Mouse (Mus musculus) cerebellum, postnatal 14 days (tissue): ENCODE results near the gene Grid1.
A peak's percentile ranks its signal among the peaks of the same experiment; 100 is the strongest.

Experiments used
- DNase-seq, 2 experiments: peaks; one replicate each; pipeline ENCODE4 v3.0.0; 2021; ENCODE audit warnings: mixed read lengths in 2 of 2

Grid1 gene

DNA sequence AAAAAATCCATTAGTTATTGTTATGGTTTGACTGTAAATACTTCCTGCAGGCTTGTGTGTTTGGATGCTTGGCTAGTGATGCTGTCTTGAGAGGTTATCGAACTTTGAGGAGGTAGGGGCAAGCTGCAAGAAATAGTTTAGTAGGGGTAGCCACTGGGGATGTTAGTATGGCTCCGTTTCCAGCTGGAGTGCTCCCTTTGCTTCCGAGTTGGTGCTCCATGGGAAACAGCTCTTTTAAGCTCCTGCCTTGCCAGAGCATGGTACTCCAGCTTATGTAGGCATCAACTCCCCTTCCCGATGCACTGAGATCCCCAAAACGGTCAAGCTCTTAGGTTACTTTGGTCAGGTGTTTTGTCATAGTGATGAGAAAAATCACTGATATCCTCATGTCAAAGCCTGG lies 407.7 kb downstream of the Grid1 start:
- DNase-seq: no peak

DNA sequence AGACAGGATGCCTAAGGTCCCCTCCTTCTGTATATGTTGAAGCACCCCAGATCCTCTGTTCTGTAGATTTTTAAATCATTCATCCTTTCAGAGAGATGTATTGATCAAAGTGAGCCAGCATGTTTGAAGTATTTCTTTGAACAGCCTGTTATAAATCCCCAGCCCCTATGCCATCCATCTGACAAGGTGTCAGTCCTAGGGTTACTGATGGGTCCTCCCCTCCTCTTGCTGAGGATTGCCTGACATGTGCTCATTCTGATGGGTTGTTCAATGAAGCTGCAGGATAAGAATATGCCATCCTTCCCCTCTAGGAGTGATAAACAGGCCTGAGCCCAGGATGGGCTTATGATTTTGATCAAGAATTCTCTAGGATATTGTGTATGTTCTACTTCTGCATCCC lies 411.5 kb downstream of the Grid1 start:
- DNase-seq: no peak

DNA sequence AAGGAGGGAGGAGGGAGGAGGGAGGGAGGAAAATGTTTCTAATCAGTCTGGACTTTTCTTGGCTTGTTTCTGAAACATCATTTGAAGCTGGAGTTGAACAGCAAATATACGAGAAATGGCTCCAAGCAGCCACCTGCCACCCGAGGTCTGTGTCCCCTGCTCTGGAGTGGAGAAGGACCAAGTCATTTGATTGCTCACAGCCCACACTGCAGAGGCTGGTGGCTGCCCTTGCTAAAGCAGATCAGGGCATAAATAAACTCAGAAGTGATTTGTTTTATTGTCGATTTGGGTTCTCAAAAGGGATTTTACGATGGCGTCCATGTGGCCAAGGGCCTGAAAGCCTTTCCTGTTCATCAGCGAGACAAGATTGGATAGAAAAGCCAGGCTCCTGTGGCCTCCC lies 423.0 kb downstream of the Grid1 start:
- DNase-seq: no peak

DNA sequence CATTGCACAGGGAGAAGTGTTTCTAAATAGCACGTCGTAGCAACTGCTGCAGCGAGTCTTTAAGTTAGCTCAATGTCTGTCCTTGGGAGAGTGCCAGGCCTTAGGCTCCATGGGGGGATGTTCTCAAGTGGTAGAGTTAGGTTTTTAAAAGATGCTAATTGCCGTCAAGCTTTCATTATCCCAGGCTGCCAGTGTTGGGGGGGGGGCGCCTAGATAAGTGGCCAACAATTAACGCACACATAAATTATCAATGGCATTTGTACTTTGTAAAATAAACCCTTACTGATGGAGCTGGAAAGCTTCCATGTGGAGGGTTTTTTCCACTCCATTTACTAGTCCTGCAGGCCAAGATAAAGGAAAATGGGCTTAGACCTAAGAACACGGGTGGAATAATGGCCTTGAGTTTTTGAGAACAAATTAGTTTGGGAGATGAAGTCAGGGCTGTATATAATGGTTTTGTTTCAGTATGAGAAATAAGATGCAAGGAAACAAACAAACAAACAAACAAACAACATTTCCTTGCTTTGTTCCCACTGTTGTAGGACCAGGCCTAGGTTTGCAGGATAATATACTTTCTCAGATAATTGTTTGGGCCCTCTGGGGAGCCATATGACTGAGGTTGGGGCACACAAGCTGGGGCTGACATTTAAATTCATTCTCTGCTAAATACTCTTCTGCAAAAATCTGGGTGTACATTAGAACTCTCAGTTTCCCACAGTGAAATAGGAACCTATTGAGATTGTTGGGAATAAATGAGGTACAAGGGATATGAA lies 425.1 kb downstream of the Grid1 start:
- DNase-seq: no peak

DNA sequence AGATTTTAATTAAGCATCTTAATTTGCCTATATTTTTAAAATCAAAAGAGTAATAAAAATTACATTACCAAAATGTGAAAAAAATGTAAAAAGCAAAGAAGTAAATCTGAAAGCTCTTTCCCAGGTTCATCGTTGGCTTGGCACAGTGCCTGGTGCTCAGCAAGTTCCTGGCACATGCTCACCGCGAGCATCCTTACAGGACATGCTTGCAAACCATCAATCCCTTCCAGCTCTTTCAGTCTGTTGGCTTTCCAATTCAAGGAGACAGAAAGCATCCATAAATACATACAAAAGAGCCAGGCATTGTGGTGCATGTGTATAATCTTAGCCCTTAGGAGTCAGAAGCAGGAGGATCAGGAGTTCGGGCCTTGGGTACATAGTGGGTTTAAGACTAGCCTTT lies 430.5 kb downstream of the Grid1 start:
- peak; percentile 97 for DNase-seq

DNA sequence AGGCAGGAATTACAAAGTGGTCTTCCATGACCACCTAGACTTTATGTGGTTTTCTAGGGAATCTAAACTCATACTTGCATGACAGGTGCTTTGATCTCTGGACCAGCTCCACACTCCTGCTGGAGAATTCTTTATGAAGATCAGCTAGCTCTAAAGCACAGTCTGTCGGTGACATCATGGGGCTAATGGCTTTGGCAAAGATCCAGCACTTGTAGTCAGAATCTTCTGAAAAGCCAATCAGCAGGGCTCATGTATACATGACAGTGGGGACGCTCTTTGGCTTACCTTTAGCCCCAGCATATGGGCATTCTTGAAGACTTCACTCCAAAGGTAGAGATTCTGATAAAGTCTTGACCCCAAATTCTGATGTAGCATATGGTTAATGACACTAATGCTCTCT lies 434.6 kb downstream of the Grid1 start:
- peak; percentile 46 to 52 for DNase-seq

DNA sequence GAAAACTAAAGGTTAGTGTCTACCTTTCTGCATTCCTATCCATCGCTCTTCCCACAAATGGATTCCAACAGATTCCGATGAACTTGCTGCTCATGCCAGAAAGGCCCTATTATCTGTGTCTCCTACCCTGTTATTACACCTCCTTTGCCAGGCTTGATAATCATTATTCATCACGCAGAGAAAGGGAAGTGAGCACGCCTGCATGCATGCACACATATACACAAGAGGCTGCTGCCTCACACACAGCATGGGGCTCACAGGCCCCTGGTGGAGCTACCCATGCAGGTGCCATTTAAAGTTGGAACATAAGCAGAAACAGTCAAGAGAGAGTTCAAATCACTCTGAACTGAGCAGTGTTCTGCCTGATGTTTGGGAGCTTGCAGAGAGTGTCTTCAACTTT lies 450.4 kb downstream of the Grid1 start:
- no peak for DNase-seq

DNA sequence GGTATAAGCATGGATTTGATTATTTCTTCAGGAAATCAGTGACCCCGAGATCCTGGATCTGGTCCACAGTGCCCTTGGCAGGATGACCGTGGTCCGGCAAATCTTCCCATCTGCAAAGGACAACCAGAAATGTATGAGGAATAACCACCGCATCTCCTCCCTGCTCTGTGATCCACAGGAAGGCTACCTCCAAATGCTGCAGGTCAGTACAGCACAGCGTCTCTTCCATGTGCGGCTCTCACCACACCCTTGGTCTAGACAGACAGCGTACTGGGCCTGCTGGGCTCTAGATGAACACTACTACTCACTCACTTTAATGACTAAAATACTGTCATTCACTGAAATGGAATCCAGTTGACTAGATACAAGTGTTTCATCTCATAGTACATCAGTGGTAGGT lies 489.3 kb downstream of the Grid1 start:
- peak; percentile 15 to 23 for DNase-seq

DNA sequence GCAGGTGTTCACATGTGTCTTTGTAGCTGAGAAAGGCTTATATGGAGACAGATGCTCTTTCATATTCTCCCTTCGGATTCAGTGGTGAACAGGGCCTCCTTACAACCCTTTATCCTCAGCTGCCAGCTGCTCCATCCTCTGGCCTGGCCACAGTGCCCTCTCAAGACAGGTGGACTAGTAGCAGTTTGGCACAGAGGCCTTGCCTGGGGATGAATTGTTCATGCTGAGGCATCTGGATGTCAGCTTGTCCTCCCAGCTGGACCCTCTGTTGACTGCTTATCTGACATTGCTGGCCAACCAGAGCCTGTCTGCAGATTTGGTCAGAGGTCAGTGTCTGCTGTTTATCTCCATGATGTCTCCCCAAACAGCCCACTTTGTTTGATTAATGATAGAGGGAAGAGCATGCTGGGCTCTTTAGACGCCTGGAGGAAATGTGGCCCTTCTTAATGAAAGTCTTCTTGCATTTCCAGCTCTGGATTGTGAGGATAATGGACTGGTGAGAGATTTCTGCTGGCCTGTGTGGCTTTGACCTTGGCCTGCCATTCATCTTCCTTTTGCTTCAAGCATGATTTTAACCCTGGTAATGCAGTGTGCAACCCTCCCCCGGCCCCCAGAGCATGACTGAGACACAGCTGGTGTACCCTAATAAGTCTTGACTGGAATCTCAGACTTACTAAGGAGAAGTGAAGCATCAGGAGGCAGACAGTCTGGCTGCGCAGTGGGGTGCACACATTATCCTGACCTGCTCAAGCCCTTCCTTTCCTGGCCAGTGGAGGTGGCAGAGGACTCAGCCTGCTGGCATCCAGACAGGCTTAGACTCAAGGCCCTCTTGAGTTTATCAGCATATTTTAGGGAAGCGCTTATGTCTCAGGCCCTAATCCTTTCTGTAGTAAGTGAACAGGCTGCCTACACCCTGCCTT lies 493.7 kb downstream of the Grid1 start:
- peak; percentile 47 to 51 for DNase-seq

DNA sequence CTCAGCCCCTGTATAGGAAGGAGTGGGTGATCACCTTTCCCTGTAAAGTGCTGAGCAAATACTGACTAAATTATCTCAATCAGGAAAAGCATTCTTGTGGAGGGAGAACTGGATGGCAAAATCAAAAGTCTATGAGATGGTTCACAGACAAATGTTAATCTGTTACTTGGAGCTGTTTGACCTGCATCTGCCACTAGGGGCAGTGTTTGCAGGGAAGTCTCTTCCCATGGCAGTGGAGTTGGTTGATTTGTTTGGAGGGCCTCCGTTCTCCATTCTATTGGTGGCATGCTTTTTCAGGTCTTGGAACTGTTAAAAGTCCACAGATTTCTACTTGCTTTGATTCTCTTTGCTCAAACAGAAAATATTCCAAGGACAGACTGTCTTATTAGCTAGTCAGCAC lies 506.4 kb downstream of the Grid1 start:
- peak; percentile 32 to 68 for DNase-seq

DNA sequence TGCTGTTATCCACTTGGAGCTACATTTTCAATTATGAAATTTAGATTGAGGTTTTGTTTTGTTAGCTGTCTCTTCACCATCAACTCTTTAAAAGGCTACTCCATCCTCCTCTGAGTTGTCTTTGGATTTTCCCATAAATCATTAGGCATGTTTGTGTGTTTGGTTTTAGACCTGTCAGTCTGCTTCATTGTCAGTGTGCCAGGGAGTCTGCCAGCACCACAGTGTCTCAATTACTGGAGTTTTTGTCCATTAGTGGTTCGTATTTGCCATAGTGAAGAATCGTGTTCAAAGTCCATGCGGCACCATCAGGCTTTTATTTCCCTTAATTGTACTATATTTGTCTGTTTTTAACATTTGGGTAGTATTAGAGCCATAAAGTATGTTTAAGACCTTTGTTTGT lies 516.7 kb downstream of the Grid1 start:
- DNase-seq: peak; percentile 31 to 40

DNA sequence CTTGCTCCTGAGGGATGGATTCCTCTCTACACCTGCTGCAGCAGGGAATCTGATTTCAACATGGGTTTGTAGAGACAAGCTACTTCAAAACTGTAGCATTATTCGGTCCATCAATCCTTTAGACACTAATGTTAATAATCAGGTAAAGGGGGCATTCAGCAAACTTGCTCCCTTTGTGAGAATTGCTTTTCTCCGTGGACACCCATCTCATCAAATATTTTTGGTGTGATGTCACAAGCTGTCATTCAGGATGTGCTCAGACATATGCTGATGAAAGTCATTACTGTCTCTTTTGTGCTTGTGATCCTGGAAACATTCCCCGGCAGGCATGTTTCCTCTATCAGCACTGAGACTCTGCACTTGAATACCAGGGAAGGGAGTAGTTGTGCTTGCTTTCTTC lies 536.1 kb downstream of the Grid1 start:
- DNase-seq: no peak

DNA sequence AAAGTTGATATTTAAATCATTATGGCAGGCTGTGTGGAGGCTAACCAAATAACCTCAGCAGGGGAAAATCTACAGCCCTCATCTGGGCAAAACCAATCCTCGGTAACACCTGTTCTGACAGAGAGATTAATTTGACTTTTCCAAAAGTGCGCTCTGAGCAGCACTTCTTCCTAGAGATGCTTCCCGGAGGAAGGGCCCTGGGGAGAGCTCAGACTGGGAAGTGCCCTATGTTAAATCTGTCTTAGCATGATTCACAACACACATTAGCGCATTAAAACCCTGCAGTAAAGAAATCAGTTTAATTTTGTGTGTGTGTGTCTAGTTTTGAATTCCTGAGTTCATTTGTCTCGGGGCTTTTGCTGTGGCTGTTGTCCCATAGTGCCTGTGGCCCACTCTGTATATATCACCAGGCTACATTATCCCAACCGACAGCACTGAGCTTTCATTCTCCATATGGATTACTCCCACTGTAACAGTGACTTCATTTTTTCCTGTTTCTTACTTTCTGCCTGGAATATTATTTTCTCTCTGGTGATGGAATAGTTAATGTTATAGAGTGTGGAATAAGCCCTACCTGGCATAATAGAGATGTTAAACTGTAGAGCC lies 536.7 kb downstream of the Grid1 start:
- DNase-seq: no peak

DNA sequence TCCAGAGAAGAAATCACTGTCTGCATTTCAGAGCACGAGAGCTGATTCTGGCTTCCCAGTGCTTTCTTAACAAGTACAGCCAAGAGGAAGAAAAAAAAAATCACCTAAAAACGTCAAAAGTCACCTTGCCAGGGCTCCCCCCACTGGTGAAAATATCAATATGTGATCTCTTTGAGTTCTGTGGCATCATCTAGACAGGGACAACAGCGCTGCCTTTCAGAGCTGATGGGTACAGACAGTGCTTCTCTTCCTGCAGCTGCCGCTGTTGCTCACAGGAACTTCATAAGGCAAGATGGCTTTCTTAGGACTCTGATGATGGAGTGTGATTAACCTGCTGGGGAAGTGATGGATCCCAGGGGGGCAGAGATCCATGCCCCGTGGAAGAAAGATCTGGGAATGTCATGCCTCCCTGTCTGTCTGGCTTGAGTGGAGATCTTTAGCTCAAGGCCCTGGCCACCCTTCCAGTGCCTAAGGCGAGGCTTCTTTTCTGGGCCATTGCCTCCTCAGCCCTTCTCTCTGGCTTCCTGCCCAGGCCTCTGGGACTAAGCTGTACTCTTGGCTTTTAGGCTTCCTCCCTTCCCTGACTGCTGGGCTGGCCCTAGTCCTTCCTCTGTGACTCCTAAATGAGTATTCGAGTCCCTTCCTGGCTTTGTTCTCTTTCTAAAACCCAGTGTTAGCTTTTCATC lies 538.4 kb downstream of the Grid1 start:
- DNase-seq: peak; percentile 71 to 72

DNA sequence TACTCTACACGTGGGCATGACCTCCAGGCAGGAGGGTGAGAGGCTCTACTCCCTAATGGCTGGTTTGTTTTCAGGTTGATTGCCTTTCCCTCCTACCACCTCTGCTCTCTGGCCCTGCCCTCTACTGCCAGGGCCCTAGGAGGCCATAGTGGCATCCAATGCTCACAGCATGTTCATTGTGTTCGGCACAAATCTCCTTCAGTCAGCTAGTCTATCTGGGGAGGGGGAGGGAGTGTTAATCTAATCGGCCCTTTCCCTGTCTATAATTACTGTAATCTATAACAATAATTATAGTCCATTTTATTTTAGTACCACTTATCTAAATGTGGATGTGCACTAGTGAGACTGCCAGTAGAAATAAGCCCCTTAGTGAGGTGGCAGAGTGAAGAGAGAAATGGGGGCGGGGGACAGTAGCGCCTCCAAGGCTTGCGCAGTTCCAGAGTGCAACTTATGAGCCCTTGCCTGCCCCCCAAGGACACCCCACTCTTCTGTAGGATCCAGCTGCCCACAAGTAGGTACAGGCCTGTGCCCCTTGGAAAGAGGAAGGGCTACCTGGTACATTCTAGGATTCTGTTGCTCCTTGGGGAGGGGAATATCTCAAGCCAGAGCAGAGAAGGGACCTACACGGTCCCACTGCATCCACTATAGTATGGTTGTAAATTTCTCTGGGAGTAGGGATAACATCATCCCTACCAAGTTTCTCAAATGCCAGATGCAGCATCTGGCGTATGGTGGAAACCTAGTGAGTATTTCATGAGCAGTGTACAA lies 545.5 kb downstream of the Grid1 start:
- no peak for DNase-seq

DNA sequence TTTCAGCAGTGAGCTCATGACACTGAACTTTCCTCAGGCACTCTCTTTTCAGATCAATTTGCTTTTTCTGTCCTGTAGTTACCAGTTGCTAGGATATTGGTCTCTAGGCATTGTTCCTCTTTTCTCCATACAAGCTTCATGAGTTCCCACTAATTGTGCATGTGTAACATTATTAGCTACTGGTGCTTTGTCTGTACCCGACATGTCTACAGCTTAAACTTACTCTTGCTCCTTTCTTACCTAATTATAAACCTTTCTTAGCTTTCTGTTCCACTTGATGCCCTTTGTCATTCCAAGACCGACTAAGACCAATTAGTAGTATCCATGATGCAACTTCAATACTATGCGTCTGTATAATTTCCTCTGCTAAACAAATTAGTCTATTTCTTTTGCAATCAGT lies 554.5 kb downstream of the Grid1 start:
- DNase-seq: no peak

DNA sequence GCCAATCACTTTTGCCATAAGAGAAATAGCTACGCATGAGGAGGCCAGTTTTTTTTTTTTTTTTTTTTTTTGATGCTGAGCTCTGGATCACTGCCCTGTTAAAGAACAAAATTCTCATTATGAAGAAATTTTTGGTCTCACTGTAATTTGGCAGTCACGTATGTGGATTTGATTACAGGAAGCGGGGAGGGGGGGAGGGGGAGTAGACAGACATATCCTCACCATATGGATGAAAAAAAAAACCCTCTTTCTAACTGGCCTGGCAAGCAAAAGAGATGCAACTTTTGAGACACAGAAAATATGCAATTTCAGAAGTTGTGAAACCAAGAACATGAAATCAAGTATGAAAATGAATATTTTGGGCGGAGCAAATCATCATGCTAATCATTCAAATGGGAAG lies 573.7 kb downstream of the Grid1 start:
- no peak for DNase-seq

DNA sequence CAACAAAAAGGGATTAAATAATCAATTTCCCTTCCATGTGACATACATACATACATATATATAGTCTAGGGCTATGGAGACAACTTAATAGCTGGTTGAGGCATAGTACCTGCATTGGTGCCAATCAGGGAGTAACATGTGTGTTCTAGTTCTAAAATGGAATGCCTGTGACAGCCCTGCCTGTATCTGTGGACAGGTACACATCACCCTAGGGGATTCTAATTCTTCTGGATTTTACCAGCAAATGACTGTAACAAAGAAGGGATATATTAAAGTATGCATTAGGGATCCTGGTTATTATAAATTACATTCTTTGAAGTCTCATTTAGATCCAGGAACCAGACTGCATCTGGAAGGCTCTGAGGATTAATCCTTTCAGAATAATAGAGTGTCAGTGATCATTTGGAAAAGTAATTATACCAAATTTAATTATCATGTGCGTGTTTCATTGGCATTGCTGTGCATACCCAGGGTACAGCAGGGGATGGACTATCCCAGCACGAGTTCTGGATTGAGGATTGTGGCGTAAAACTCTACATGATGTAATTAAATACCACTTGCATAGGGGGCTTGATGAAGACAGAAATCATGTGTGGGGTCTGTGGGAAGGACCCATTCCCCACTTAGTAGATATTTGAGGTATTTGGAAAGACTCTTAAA lies 584.5 kb downstream of the Grid1 start:
- DNase-seq: no peak

DNA sequence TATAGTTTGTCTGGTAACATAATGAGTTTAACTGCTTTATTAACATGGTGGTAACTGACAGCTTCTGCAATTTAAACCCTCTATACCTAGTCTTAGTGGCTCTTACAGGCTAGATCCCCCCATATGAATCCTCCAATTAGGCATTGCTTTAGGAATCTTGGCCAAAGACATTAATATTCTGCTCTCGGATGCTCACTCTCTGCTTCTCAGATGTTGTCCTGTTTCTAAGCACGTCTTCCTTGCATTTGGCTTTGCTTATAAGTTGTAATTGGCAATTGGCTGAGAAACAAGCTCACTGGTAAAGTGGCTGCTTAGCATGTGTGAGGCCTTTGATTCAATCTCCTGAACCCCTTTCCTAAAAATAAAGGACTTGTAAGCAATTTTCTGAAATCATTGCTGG lies 610.4 kb downstream of the Grid1 start:
- no peak for DNase-seq

DNA sequence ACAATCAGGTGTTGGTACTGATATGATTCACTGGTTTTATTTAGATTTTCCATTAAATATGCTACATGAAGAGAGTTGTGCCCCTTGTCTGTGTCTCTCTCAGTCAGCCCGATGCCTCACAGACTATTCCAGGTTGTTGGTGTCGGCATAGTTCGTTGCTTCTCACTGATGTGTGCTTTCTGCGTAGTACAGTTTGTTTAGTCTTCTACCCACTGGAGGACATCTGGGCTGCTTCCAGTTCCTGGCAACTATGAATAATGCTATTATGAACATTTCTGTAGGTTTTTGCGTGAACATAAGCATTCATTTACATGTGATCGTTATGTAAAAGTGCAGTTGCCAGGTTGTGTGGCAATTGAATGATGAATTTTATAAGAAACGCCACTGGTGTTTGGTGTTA lies 633.8 kb downstream of the Grid1 start:
- no peak for DNase-seq

DNA sequence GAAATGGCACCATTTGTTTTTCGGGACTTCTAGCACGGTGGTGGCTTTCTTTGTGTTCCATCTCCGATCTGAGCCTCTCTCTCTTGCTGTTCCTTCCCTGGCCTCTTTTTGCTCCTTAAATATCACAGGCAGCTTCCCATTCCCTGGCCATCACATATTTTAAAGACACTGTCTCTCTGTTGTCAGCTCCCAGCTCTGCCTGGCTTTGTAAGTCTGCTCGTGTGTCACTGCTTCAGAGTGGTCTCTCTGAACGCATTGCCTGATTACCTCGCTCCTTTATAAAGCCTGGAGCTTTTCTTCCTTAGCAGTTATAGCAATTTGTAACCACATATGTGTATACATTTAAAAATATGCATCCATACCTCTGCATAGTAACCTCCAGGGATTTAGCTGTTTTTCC lies 648.3 kb downstream of the Grid1 start:
- DNase-seq: no peak

DNA sequence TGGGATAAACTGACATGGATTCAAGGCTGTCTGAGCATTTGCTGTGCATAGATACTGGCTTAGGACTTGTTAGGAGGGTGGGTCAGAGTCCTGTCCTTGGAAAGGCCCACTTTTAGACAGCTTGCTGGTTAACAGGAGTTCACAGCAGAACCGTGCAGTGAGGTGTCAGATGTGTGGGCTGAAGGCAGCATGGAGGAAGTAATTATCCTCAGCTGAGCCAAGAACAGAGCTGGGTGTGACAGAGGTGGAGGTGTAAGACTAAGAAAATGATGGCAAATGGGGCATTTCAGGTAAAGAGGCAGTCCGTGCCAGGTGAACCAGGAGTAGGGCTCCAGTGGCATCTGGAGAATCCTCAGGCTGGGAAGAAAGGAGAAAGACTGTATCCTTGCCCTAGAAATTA lies 666.1 kb downstream of the Grid1 start:
- DNase-seq: no peak
